Mouse (Mus musculus): ENCODE measurements at regions not wholly inside any gene's neighbourhood (a gene's known extent, or its start where the extent isn't known, plus 50 kb on each side); places are given as distances from the start of the nearest gene placed in this dataset.

DNA sequence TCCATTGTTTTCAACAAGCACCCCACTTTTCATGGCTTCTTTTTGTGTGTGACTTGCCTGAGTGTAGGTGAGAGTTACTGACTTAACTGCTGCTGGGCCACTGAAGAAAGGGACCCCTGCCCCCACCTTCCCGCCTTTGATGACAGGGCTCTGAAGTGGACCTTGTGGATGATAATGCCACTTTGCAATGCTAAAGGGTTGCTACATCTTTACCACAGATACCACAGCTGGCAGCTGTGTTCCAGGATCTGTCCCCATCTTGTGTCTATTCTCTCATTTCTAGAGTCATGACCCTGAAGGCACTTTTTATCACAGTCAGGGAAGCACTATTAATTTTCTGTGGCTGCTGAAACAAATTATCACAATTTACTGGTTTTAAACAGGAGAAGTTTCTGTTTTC is 163.9 kb upstream of the Pik3r1 start:
- no peak for DNase-seq (ENCODE audit: extremely low spot score, low spot score)

DNA sequence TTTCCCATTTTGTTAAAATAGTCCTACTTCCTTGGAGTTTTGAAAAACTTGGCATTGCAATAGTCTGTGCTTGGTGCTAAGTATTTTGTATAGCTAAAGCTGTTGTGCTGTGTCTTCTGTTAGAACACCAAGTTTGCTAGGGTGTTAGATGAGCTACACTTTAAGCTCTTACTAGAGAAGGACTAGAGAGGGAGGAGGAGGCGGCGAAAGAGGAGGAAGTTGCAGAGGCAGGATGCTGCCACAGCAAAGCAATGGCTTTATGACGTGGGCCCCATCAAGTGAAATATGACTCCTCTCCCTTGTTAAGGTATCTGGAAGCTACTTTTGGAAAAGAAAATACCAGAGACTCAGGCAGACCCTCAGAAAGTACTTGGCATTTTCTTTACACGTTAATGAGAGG is 167.8 kb upstream of the Pik3r1 start:
- DNase-seq (ENCODE audit: extremely low spot score, low spot score): no peak

DNA sequence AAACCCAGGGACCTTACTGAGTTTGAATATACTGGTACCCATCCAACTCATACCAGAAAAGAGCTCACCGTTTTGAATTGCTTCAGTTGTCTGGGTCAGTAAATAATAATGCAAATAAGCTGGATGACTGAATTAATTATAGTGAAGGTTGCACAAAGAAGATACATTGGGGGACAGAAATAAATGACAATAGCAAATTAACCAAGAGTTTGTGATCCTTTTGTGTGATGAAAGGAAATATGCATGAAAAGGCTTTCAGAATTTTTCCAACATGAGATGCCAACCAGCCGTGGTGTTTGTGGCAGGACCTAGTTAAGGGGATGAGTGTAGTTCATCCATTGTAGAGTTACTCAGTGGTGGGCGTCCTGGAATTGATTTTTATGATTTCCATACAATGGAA is 186.5 kb upstream of the Pik3r1 start:
- DNase-seq (ENCODE audit: extremely low spot score, low spot score): no peak

DNA sequence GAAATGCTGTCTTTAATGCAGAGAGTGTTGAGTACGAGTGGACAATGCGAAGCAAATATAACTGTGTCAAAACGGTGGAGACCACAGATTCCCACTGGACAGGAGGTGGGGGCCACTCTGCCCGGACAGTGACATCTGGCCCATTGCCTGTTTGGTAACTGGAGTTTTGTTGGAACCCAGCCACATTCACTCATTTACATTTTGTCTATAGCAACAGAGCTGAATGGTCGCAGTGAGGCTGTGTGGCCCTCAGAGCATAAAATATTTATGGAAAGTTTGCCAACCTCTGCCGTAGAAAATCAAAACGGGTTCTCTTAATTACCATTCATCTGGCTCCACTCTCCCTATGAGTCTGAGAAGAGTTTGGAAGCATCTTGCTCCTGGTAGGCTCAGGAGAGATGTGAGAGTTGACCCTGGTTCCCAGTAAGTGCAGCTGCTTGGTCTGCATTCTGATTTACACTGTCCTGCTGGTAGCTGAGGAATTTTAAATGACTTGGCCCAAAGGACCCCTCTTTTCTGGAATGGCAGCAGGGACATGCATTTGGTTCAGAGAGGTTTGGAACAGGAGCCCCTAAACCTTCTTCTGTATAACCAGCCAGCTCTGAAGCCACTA is 187.9 kb upstream of the Pik3r1 start:
- DNase-seq (ENCODE audit: extremely low spot score, low spot score): no peak

DNA sequence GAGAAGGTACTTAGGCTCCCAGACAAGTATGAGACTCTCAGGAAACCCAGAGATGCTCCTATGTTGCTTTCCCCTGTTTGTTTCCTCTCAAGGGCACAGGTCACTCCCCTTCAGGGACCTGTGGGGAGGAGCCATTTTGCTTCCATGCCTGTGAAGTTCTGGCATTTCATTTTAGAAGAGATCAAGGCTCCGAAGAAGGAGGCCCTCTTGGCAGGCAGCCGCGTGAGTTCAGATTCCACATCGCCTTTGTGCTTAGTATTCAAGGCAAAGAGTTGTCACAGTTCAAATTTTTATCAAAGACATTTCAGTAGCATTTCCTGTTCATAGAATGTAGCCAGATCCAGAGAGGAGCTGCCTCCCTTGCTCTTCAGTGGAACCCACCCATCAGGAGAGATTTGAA is 189.8 kb upstream of the Pik3r1 start:
- DNase-seq (ENCODE audit: extremely low spot score, low spot score): no peak

DNA sequence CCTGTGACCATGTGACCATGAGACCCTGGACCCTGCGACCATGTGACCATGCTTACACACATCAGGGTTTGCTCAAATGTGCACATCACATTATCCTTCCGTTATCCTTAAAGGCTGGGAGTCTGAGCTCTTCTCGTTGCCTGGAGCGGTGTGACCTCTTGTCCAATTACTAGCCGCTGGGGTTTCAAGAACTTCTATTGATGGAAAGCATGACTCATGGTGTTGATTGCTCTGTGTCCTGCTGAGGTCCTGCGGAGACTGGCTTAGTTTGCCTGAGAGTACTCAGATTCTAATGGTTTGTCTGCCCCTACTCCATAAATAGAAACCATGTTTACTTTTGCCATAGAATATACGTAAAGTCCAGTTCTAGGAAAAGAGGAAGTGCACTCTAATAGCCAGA is 197.5 kb upstream of the Pik3r1 start:
- DNase-seq (ENCODE audit: extremely low spot score, low spot score): no peak

DNA sequence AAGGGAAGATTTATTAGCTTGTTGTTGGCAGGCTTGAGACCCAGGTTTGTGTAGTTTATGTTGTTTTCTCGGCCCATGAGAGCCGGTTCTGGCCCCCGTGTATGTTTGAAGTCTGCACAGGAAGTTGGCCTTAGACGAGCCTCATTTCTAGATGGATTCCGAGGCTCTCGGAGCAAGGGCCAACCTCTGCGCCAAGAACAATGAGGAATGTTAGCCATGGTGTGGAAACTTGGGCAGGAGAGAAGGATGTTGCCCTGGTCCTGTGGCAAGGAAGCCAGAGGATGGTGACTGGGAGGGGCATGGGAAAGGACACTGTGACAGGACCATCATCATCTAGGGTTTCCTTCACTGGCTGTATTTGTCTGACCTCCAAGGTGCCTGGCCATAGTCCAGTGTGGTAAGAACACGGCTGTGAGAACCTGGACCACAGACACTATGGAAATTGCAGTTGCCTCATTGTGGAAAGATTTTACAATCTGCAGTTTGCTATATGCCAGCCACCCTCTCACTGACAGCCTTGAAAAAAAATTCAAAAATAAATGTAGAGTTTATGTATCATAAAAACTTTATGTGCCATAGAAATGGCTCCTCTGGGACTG is 198.9 kb upstream of the Pik3r1 start:
- DNase-seq (ENCODE audit: extremely low spot score, low spot score): no peak

DNA sequence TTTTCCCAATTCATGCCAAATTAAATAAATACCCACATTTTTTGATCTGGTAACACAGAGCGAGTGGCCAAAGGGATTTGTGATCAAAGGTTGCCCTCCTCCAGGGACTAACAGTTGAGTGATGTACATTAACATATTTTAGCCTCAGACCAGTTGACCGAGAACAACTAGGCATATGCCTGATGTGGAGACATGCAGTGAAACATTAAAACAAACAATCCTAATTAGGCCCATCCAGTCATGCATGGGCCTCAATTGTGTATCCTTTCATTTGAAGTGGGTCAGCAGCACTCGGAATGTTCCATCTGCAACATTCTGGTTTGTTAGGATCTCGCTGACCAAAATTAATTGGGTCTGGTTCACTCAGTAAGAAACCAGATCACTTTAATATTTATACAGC is 199.4 kb upstream of the Pik3r1 start:
- no peak for DNase-seq (ENCODE audit: extremely low spot score, low spot score)

DNA sequence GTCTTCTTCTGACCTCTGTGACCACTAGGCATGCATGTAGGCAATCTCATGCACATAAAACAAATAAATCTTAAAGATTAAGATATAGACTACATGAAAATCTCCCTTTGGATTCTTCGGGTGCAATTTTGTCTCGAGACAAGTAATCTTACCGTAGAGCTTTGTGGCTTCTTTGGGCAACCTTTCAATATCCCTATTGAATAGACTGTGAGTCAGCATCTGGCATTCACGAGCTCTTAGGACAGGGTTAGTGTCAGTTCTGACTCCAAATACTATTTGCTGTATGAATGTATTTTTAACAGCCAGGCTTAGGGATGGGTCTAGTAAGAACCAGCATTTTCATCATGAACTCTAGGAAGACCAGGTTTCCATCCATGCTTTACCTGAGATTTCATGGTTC is 208.7 kb upstream of the Pik3r1 start:
- no peak for DNase-seq (ENCODE audit: extremely low spot score, low spot score)

DNA sequence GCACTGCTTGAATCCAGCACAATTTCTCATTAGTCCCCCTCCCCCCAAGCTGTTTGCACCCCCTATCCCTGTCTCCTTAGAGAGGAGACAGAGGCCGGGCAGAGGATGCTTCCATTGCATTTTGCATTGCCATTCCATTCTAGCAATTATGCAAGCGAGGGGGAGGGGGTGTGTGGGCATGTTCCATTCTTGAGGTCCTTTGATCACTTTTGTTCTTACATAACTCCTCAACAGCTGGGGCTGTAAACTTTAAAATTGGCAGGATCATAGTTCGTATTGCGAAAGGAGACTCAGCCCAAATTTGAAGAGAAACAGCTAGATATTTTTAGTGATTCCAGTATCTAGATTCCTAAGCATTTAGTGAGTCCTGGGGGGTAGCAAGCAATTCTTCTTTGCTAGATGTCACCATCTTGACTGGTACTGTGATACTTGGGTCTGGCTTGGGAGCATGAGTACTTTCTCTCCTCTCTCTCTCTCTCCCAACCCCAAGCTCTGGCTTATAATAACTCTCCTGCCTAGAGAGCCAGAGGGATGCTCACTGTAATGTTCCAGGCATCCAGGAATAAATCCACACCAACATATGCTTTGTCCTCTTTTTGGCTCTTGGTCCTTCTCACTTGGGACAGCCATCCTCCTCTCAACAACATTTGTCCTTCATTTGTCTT is 212.3 kb upstream of the Pik3r1 start:
- no peak for DNase-seq (ENCODE audit: extremely low spot score, low spot score)

DNA sequence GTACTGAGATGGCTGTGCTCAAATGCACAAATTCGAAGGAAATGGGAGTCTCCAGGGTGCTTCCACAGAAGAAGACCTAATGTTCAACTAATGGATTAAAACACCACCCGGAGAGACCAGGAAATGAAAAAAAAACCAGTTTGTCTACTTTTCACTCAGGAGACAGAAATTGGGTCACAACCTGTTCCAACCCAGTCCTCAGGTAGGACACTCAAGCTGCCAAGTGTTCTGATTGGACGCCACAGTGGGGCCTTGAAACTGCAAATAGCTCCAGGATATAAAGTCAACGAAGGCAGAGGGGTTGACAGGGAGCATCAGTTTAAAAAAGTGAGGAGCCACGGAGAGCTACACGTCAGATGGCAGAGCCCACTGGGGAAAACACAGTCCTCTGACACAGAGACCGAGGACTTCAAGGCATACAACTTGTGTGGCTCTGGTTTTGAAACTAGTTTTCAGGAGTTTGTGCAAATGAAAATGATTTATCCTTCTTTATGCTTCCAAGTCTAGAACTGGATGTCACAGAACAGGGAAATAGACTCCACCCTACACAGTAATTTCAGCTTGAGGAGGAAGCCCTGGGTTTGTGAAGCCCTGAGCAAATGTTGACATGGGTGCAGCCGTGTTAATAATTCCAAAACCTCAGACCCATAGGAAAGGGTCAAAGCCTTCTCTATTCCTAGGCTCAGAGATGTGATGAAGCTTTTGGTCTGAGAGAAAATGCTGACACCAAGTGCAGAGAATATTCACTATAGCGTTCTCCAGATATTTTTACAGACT is 220.8 kb upstream of the Pik3r1 start:
- no peak for DNase-seq (ENCODE audit: extremely low spot score, low spot score)

DNA sequence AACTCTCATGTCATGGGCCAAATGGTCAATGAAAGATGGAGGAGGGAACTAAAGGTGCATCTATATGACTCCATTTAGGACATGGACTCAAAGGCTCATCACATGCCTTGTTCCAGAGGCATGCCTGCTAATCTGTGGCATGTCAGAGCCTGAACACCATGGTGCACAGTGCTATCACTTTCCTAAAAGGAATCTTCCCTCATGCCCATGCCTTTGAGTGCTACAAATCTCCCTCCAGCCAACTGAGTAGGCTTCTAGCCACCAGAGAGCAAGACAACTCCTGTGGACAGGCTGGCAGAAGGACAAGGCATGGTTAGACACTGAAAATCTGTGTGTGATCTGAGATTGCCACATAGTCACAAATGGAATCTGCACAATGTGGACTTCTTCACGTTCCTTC is 223.7 kb upstream of the Pik3r1 start:
- DNase-seq (ENCODE audit: extremely low spot score, low spot score): no peak

DNA sequence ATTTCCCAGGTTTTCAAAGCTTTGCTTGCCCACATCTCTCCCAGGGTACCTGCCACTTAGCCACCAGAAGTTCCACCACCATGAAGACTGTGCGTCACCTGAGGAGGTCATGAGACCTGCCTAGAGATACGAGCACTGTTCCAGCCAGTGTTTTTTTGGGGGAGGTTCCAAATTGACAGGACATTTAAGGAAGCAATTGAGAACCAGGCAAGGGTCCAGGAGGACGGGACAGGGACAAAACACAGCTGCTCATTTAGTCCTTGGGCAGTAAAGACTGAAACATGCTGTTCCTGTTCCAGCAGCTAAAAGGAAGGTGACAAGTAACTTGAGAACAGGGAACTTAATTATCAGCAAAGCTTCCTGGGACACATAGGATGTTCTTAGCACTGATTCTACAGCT is 226.8 kb upstream of the Pik3r1 start:
- DNase-seq (ENCODE audit: extremely low spot score, low spot score): no peak

DNA sequence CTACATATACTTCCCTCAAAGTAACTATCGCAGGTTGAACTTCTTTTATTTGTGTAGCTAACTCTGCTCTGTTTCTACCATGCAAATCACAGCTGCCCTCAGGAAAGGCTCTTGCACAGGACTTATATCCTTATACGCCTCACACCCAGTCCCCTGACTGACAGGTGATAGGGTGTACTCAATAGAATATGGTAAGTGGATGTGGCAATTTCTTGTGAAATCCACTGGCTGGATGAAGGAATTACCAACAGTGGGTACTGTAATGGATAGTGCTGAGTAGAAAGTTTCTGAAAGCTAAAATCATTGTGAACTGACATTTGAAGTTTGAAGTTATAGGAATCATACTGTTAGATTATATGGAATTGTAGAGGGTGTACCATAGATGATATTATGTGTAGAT is 227.5 kb upstream of the Pik3r1 start:
- no peak for DNase-seq (ENCODE audit: extremely low spot score, low spot score)

DNA sequence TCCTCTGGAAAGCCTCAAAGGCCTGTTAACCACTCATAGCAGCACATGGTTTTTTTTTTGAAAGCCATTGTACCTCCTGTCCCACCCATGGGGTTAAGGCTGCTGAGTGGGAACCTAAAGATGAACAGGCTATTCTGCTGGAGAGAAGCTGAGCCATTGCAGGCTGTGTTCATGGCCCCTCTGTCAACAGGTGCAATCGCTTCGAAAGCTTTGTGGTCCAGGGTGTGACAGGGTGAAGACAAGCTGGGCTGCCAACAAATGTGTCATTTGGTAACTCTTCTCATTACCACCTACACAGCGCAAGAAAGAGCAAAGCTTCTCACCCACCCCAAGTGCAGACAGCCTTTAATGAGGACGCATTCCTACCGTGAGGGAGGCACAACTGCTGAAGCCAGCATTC is 228.1 kb upstream of the Pik3r1 start:
- DNase-seq (ENCODE audit: extremely low spot score, low spot score): no peak

DNA sequence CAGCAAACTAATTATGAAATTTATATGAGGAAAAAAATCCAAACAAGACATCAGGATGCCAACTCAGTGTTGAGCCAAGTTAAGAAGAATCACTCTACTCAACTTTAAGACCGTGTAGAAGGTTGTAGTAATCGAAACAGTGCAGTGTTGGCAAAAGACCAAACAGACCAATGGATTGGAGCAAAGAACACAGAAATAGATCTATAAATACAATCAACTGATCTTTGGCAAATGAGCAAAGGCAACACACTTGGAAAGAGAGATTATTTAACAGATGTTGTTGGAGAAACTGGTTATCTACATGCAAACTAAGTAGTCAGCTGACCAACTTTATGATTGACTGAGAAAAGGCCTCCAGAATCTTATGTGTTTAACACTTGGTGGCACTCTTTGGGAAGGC is 229.4 kb upstream of the Pik3r1 start:
- no peak for DNase-seq (ENCODE audit: extremely low spot score, low spot score)

DNA sequence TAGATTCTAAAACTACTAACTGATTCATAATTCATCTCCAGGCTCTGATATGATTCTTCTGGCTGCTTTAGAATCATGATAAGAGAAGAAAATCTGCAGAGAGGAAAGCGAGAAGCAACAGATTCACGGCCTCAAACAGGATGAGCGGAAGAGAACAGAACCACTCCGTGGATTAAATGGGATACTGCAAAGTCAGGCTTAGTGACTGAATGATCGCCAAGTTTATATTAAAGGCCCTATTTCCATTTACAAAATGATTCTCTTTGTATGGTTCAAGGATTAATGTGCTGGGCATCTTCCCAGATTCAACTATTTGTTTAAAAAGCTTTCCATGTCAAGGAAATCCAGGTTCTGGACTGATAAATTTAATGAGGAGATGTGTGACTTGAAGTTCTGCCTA is 238.5 kb upstream of the Pik3r1 start:
- no peak for DNase-seq (ENCODE audit: extremely low spot score, low spot score)

DNA sequence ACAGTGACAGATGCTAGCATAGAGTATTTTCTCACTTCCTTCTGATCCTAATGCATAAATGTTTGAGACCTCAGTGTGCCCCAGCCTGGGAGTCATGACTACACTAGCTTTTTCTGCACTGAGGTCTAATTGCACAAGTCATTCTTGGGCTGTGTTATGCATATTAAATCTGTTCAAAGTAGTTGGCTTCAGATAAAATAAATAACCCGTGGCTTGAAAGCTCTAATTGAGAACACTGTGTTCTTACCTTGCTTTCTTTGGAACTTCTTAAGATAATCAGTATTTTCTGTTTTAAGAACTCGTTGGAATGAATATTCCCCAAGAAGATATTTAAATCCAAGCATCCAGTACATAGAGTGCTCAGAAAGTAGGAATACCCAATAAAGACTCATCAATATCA is 243.9 kb upstream of the Pik3r1 start:
- DNase-seq (ENCODE audit: extremely low spot score, low spot score): no peak

DNA sequence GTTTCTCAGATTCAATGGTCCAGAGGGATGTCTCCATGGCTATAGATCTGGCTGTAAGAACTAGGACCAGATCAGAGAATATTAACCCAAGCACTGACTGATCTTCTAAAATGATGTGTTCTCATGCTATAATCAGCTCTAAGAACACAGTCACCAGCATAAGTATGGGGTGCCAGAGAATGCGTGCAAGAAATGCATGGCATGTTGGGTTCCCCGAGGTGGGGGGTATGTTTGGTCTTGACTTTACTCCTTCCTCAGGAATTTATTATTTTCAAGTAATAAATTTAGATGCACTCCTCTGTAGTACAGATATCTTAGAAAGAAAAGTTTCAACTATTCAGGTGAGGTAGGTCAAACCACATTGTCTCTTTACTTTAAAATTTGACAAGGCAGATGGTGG is 246.5 kb upstream of the Pik3r1 start:
- DNase-seq (ENCODE audit: extremely low spot score, low spot score): no peak

DNA sequence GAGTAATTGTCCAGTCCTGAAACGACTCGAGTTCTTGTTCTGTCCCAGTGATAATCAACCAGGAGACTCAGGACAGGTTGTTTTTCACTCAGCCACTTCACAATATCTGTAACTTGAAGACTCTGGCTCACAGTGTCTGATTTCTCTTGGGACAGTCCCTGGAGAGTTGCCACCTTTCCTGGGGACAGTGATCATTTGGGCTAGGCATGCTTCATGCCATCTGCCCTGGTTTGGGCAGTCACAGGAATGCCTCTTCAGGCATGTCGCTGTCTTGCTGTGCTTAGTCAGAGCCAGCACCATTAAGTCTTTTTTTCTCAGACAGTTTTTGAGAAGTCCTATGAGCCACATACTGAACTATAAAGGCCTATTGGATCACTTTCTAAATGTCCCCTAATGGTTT is 246.9 kb upstream of the Pik3r1 start:
- DNase-seq (ENCODE audit: extremely low spot score, low spot score): no peak

DNA sequence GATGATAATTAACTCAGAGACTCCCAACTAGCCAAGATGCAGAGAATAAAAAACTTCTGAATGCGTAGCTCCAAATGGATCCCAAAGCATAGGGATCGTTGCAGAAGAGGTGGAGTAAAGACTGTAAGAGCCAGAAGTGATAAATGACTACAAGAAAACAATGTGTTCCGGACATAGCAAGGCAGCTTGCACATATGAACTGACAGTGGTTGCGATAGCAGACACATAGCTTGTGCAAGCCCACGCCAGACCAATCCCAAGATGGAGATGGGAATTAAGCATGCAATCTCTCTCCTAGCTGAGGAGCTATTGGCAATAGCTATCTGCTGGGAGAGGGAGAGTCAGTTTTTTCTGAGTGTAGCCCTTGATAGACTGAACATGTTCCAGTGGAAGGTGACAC is 248.5 kb upstream of the Pik3r1 start:
- no peak for DNase-seq (ENCODE audit: extremely low spot score, low spot score)

DNA sequence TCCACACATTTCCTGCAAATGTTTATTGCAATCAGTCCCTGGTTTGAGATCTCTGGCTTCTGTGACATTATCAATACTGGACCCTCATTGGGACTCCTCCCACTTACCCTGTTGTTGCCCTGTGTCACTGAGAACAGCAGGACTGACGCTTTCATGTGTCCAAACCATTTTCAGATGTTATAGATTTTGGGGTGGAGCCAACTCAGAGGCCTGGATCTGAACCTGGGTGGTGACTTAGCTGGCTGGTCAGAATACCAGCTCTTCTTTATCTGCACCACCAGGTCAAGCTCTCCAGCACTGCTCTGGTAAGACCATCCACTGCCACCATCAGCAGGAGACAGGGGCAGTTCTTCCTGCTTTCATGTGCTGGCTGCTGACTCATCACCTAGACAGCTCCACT is 254.3 kb upstream of the Pik3r1 start:
- DNase-seq (ENCODE audit: extremely low spot score, low spot score): no peak

DNA sequence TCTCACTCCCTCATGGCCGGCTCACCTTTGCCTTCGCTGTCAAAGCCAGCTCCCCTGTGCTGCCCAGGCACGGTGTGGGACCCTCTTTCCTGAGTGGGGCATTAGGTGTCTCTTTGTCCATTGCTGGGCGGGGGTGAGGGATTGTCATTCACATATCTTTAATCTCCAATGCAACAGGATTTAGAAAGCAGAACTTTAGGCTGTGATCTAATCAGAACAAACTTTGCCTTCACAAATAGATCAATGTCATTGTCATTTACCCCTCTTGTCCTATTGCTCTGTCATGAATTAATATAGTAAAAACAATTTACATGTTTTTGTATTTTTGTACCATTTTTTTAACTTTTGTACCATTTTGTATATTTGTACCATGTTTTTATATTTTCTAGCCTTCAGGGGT is 254.7 kb upstream of the Pik3r1 start:
- DNase-seq (ENCODE audit: extremely low spot score, low spot score): no peak

All from neural tube, embryonic 10.5 days (tissue).